Mouse (Mus musculus) ovary, adult 10 weeks (tissue): ENCODE data around the gene Aqp12. TPM values are rescaled to one million over a fixed set of nuclear protein-coding genes. Genes with fewer than 3 reads are reported as not detected.

Experiments
- polyA plus RNA-seq: library from polyadenylated mRNA; stranded (reverse); fragments of 350-450 nt; fragmentation: Illumina TruSeq; extraction: RNeasy Lipid Tissue Mini Kit (QIAGEN cat#74804); gene quantifications from one replicate; pipeline ENCODE4 v1.2.3, GENCODE M21; 2014

The Aqp12 gene
- polyA plus RNA-seq = not detected

DNA sequence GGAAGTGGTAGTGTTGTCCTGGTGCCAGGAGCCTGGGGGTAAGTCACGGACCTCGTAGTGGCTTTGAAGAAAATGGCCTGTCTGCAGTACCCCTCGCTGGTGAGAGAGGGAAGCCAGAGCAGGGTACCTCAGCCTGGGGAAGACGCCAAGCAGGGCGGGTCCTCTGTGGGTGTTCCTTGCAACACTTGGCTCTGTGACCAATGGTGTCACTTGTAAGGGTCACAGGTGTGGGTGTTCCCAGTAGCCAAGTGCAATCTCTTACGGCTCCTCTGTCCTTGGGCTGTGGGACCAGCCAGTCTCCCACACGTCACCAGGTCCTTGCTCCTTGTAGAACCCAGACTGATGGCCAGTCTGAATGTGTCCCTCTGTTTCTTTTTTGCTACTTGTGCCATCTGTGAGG lies at the start of gene Aqp12:
Aqp12 (plus strand) TSS at position 274 of the 400 bp plus-strand sequence.

Other genes starting within 250 kb of the Aqp12 start
- gene Gpc1, start 174.7 kb upstream of the Aqp12 start, polyA plus RNA-seq = 0.71 TPM
- gene Ankmy1, start 103.4 kb upstream of the Aqp12 start, polyA plus RNA-seq = 0.17 TPM
- 3.5 TPM for gene Dusp28, start 99.4 kb upstream of the Aqp12 start, polyA plus RNA-seq
- 1.7 TPM for gene Rnpepl1, start 95.6 kb upstream of the Aqp12 start, polyA plus RNA-seq
- 2.4 TPM for gene Capn10, start 72.0 kb upstream of the Aqp12 start, polyA plus RNA-seq
- gene Gpr35, start 55.5 kb upstream of the Aqp12 start, polyA plus RNA-seq = 1.8 TPM
- gene Kif1a, start 95.6 kb downstream of the Aqp12 start, polyA plus RNA-seq = 0.51 TPM
- not detected for gene Agxt, start 128.9 kb downstream of the Aqp12 start, polyA plus RNA-seq
- gene 2310007B03Rik, start 154.6 kb downstream of the Aqp12 start, polyA plus RNA-seq = 0.26 TPM
- gene Crocc2, start 162.4 kb downstream of the Aqp12 start, polyA plus RNA-seq = 0.11 TPM
- 34.8 TPM for gene Sned1, start 229.5 kb downstream of the Aqp12 start, polyA plus RNA-seq